Mouse (Mus musculus): Measurements from ENCODE around the gene Notch4. TPM values are rescaled to one million over a fixed set of nuclear protein-coding genes. Genes with fewer than 3 reads are reported as not detected.

The Notch4 gene
- total and polyA plus RNA-seq, 3 experiments = 0.25 TPM; not detected in 2

- H3K27ac ChIP-seq (ENCODE audit: insufficient read depth, low read depth) = no peak overlapping the region
- H3K36me3 ChIP-seq (replicated peaks in 1 of 2; ENCODE audit: control insufficient read depth in 1 of 2, insufficient read depth in 1 of 2, low read length in 1 of 2) = peaks cover 25 to 57% of the 10 kb centered on the region in 2 experiments
- in situ Hi-C loops (cut with MboI; ENCODE audit: low pct_ligation_motif_present, low pct_unique_long_range_greater_than_20kb, low sequenced_read_pairs) = no loop called here
- H3K4me3 ChIP-seq (replicated peaks in 1 of 3; ENCODE audit: low read depth in 2 of 3, low read length in 2 of 3, poor library complexity in 1 of 3) = no peak overlapping the region
- no peak for TF ChIP-seq E2F4 (IDR thresholded peaks at IDR 0.05; ENCODE audit: insufficient replicate concordance, low read depth, low read length)
- no peak for TF ChIP-seq EP300 (IDR thresholded peaks at IDR 0.05; ENCODE audit: low read length)
- no peak for TF ChIP-seq POLR2AphosphoS2 (IDR thresholded peaks at IDR 0.05; ENCODE audit: low read depth, low read length)
- TF ChIP-seq UBTF (IDR thresholded peaks at IDR 0.05; ENCODE audit: low read depth, low read length) = no peak
- no peak for TF ChIP-seq MEF2A (IDR thresholded peaks at IDR 0.05; ENCODE audit: borderline replicate concordance, low read depth, low read length)
- no peak for TF ChIP-seq ZKSCAN1 (IDR thresholded peaks at IDR 0.05; ENCODE audit: borderline replicate concordance, low read depth, low read length)
- no peak for TF ChIP-seq CHD1 (IDR thresholded peaks at IDR 0.05; ENCODE audit: low read depth, low read length)
- TF ChIP-seq PAX5 (IDR thresholded peaks at IDR 0.05; ENCODE audit: low read length) = no peak
- TF ChIP-seq RAD21 (IDR thresholded peaks at IDR 0.05; ENCODE audit: low read depth, low read length) = no peak
- no peak for TF ChIP-seq KAT2A (IDR thresholded peaks at IDR 0.05; ENCODE audit: insufficient replicate concordance, low read length)
- no peak for TF ChIP-seq NELFE (IDR thresholded peaks at IDR 0.05; ENCODE audit: low read depth, low read length)
- TF ChIP-seq TBP (conservative IDR thresholded peaks at IDR 0.05; ENCODE audit: low read depth, low read length) = no peak
- TF ChIP-seq CTCF (conservative IDR thresholded peaks at IDR 0.05 in 1 of 2, IDR thresholded peaks at IDR 0.05 in 1 of 2; ENCODE audit: low read depth in 2 of 2, low read length in 2 of 2) = no peak
- TF ChIP-seq SIN3A (IDR thresholded peaks at IDR 0.05; ENCODE audit: low read length) = no peak
- TF ChIP-seq NRF1 (IDR thresholded peaks at IDR 0.05; ENCODE audit: low read depth, low read length) = no peak
- TF ChIP-seq ELF1 (IDR thresholded peaks at IDR 0.05; ENCODE audit: low read depth, low read length) = no peak
- TF ChIP-seq MAZ (IDR thresholded peaks at IDR 0.05; ENCODE audit: low read depth, low read length) = no peak
- TF ChIP-seq GABPA (IDR thresholded peaks at IDR 0.05; ENCODE audit: insufficient replicate concordance, low read depth, low read length) = no peak
- dilution Hi-C loops (cut with MboI; ENCODE audit: extremely low pct_ligation_motif_present, extremely low pct_unique_long_range_greater_than_20kb, low sequenced_read_pairs) = no loop called here
- H3K9me3 ChIP-seq (replicated peaks; ENCODE audit: low read length) = no peaks in the 10 kb centered on the region
- no peaks in the 10 kb centered on the region for H3K79me2 ChIP-seq (replicated peaks; ENCODE audit: control insufficient read depth, extremely low read depth, insufficient read depth, poor library complexity, severe bottlenecking)
- H3K4me2 ChIP-seq (ENCODE audit: insufficient read depth, low read depth, poor library complexity, severe bottlenecking) = no peak overlapping the region
- H3K27me3 ChIP-seq (replicated peaks) = no peaks in the 10 kb centered on the region
- no peak overlapping the region for H3K9ac ChIP-seq (ENCODE audit: insufficient read depth, low read depth)
- DNase-seq (ENCODE audit: extremely low read depth) = no peak
- peaks cover 5 to 30% of the 10 kb centered on the region in 2 experiments; a peak in 2 of 4 replicates for H3K4me1 ChIP-seq (ENCODE audit: control insufficient read depth in 1 of 2, insufficient read depth in 2 of 2)
These were observed 32.0 kb downstream of the Notch4 start for GRCm38 (mm10) chr17:34596098-34596497.

DNA sequence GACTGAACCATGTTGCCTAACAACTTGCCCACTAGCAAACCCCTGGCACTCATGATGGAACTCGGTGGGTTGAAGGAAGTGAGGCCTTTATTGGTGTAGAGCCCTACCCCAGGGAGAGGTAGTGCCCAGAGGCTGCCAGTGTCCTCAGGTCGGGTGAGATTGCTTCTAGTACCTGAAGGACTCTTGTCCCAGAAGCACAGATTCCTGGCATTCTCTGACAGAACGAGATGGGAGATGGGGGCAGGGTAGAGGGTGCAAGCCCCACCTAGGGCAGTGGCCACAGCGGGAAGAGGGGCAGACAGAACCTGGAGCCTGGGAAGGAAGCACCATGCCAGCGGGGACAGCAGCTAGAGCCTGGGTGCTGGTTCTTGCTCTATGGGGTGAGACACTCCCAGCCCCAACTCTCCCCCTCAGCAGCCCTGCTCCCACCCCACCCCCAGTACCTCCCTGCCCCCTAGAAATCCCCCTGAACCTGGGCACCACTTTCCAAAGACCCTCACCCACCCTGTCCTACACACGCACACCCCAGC lies 33.6 kb downstream of the Notch4 start, which contains the start of gene Ager:
Ager (plus strand) TSS at position 297 of the 530 bp plus-strand sequence.
- no peak for TF ChIP-seq TCF12 (IDR thresholded peaks at IDR 0.05; ENCODE audit: low read depth, low read length)
- TF ChIP-seq GABPA (IDR thresholded peaks at IDR 0.05; ENCODE audit: insufficient replicate concordance, low read depth, low read length) = no peak
- TF ChIP-seq POLR2A (IDR thresholded peaks at IDR 0.05; ENCODE audit: low read depth, low read length) = no peak
- no peak for TF ChIP-seq TBP (conservative IDR thresholded peaks at IDR 0.05; ENCODE audit: low read depth, low read length)
- no peak for TF ChIP-seq NELFE (IDR thresholded peaks at IDR 0.05; ENCODE audit: low read depth, low read length)
- TF ChIP-seq IRF4 (IDR thresholded peaks at IDR 0.05; ENCODE audit: low read depth, low read length) = no peak
- TF ChIP-seq CHD2 (IDR thresholded peaks at IDR 0.05; ENCODE audit: low read length) = no peak
- TF ChIP-seq UBTF (IDR thresholded peaks at IDR 0.05; ENCODE audit: low read depth, low read length) = no peak
- TF ChIP-seq MEF2A (IDR thresholded peaks at IDR 0.05; ENCODE audit: borderline replicate concordance, low read depth, low read length) = no peak
- TF ChIP-seq ZMIZ1 (IDR thresholded peaks at IDR 0.05; ENCODE audit: low read depth, low read length) = no peak
- no peak for TF ChIP-seq CTCF (conservative IDR thresholded peaks at IDR 0.05 in 1 of 2, IDR thresholded peaks at IDR 0.05 in 1 of 2; ENCODE audit: low read depth in 2 of 2, low read length in 2 of 2)
- no peak for TF ChIP-seq E2F4 (IDR thresholded peaks at IDR 0.05; ENCODE audit: insufficient replicate concordance, low read depth, low read length)
- TF ChIP-seq RAD21 (IDR thresholded peaks at IDR 0.05; ENCODE audit: low read depth, low read length) = no peak
- TF ChIP-seq BHLHE40 (IDR thresholded peaks at IDR 0.05; ENCODE audit: low read depth, low read length) = no peak
- TF ChIP-seq MAX (IDR thresholded peaks at IDR 0.05; ENCODE audit: low read length) = no peak
- no peak for TF ChIP-seq RCOR1 (conservative IDR thresholded peaks at IDR 0.05; ENCODE audit: low read depth, low read length)
- TF ChIP-seq JUN (IDR thresholded peaks at IDR 0.05; ENCODE audit: insufficient read depth, low read depth, low read length) = no peak
- TF ChIP-seq ETS1 (conservative IDR thresholded peaks at IDR 0.05; ENCODE audit: low read depth, low read length) = no peak
- TF ChIP-seq JUND (conservative IDR thresholded peaks at IDR 0.05; ENCODE audit: low read depth, low read length) = no peak
- DNase-seq (ENCODE audit: extremely low read depth) = no peak
- no peaks in the 10 kb centered on the region for H3K9me3 ChIP-seq (replicated peaks; ENCODE audit: low read length)
- no peak within 1 kb of the TSS for H3K4me2 ChIP-seq (ENCODE audit: insufficient read depth, low read depth, poor library complexity, severe bottlenecking)
- peaks cover 31 to 68% of the 10 kb centered on the region in 2 experiments for H3K36me3 ChIP-seq (replicated peaks in 1 of 2; ENCODE audit: control insufficient read depth in 1 of 2, insufficient read depth in 1 of 2, low read length in 1 of 2)
- no peak within 1 kb of the TSS for H3K27ac ChIP-seq (ENCODE audit: insufficient read depth, low read depth)
- H3K79me2 ChIP-seq (replicated peaks; ENCODE audit: control insufficient read depth, extremely low read depth, insufficient read depth, poor library complexity, severe bottlenecking) = peaks cover 3% of the 10 kb centered on the region
- no peaks in the 10 kb centered on the region for H3K27me3 ChIP-seq (replicated peaks)
- peaks cover 8 to 37% of the 10 kb centered on the region in 2 experiments for H3K4me1 ChIP-seq (ENCODE audit: control insufficient read depth in 1 of 2, insufficient read depth in 2 of 2)
- no peak within 1 kb of the TSS for H3K4me3 ChIP-seq (replicated peaks in 1 of 3; ENCODE audit: low read depth in 2 of 3, low read length in 2 of 3, poor library complexity in 1 of 3)
- dilution Hi-C loops (cut with MboI; ENCODE audit: extremely low pct_ligation_motif_present, extremely low pct_unique_long_range_greater_than_20kb, low sequenced_read_pairs) (no loop called here), in situ Hi-C loops (cut with MboI; ENCODE audit: low pct_ligation_motif_present, low pct_unique_long_range_greater_than_20kb, low sequenced_read_pairs) (no loop called here)
- H3K9ac ChIP-seq (ENCODE audit: insufficient read depth, low read depth) = no peak within 1 kb of the TSS
